ENCODE assay signal across 8 mouse cellular contexts in the genomic region with DNA sequence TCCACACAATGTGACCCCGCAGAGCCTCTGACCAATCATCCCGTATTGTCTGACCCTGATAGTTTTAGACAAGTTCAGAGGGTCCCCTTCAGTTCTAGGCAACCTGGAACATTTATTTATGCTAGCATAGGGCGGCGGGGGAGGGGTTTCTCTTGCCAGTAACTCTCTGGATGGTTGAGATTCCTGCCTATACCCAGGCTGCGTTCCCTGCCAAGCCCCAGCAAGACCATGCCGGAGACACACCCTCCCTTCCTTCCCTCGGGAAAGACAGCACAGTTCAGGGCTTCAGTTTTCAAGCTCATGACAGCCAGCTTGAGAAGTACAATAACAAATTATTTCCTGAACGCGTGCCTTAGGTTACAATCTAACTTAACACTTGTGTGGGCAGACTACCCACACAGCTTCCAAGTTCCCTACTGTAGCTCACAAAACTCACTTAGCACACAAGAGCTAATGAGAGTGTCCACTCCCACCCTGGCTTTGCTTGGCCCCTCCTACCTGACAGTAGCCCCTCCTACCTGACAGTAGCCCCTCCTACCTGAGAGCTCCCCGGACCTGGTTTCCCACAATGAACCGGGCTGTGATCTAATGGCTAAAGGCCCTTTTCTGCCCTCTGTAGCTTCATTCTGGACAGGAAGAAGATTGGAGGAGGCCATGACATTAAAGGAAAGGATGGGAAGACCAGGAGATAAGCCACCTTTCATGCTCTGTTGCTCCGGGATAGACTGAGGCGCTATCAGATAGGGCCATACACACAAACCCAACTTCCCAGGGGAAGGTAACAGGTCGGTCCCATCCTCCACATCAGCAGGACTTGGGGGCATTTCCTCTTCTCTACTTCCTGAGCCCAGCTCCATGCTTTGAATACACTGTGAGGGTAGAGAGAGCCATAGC. TPM values are rescaled to one million over a fixed set of nuclear protein-coding genes. Genes with fewer than 3 reads are reported as not detected.
DNase-seq lines count a peak whose midpoint lies in the region; ATAC-seq and TF ChIP-seq lines count a peak whose summit lies in the region.

No protein-coding gene starts in this region.

- H3K4me3 ChIP-seq in thymus, adult 2 months (ENCODE audit: control insufficient read depth, insufficient read depth, low read length) = peak overlapping the region; percentile 8
- no peak overlapping the region for H3K4me3 ChIP-seq in intestine, embryonic 14.5 days (ENCODE audit: low read depth, low read length)
- H3K4me3 ChIP-seq in liver, embryonic 14.5 days (ENCODE audit: insufficient read depth in 1 of 2, low read depth in 2 of 2, low read length in 2 of 2) = no peak overlapping the region

- no peaks in the 10 kb centered on the region for H3K9me3 ChIP-seq in intestine, embryonic 14.5 days (ENCODE audit: control insufficient read depth, low read length)
- no peaks in the 10 kb centered on the region for H3K9me3 ChIP-seq in liver, embryonic 14.5 days (ENCODE audit: control insufficient read depth, low read length)

- H3K27ac ChIP-seq in thymus, adult 2 months (ENCODE audit: control insufficient read depth, insufficient read depth, low read length) = peak overlapping the region; percentile 69
- H3K27ac ChIP-seq in intestine, embryonic 14.5 days (ENCODE audit: low read depth) = peak overlapping the region; percentile 62; the same call in 1 of the 2 replicates
- H3K27ac ChIP-seq in liver, embryonic 14.5 days = no peak overlapping the region

- ATAC-seq in intestine, embryonic 14.5 days (replicated peaks; ENCODE audit: low FRiP score, low TSS enrichment, low read depth) = no peak; the same call in 1 of the 2 replicates
- peak; percentile 38; the same call in 1 of the 2 replicates for ATAC-seq in liver, embryonic 14.5 days (ENCODE audit: insufficient read depth)
- ATAC-seq in activated CD4-positive, CD25-positive, alpha-beta regulatory T cell, adult 4 months = no peak

- TF ChIP-seq POLR2A in thymus, adult 2 months (IDR thresholded peaks at IDR 0.05; ENCODE audit: control insufficient read depth, extremely low read depth, insufficient read depth, low read length, poor library complexity) = no peak

- H3K27me3 ChIP-seq in thymus, adult 2 months (ENCODE audit: control insufficient read depth, insufficient read depth, low read length) = no peaks in the 10 kb centered on the region
- H3K27me3 ChIP-seq in intestine, embryonic 14.5 days (replicated peaks; ENCODE audit: control insufficient read depth, insufficient read depth, low read length) = no peaks in the 10 kb centered on the region
- no peaks in the 10 kb centered on the region for H3K27me3 ChIP-seq in liver, embryonic 14.5 days (ENCODE audit: control insufficient read depth, insufficient read depth, low read length)

- H3K9ac ChIP-seq in intestine, embryonic 14.5 days (ENCODE audit: low read length) = no peak overlapping the region
- no peak overlapping the region for H3K9ac ChIP-seq in liver, embryonic 14.5 days (replicated peaks)

- TF ChIP-seq CTCF in thymus, adult 2 months (IDR thresholded peaks at IDR 0.05; ENCODE audit: borderline replicate concordance, control insufficient read depth, extremely low read depth, insufficient read depth, low read length, poor library complexity) = no peak
- TF ChIP-seq CTCF in liver, embryonic 14.5 days (IDR thresholded peaks at IDR 0.05; ENCODE audit: low read depth) = no peak

- no peaks in the 10 kb centered on the region for H3K36me3 ChIP-seq in thymus, adult 2 months (ENCODE audit: control insufficient read depth, insufficient read depth, low read length)
- 0 out of 2 replicates have a peak, but pooled peaks cover 5% of the 10 kb centered on the region for H3K36me3 ChIP-seq in intestine, embryonic 14.5 days (ENCODE audit: control insufficient read depth, insufficient read depth, low read length)
- no peaks in the 10 kb centered on the region for H3K36me3 ChIP-seq in liver, embryonic 14.5 days (replicated peaks; ENCODE audit: control insufficient read depth, insufficient read depth, low read depth)

- 45% methylated on average over 14 of the region's 14 CpGs for WGBS in thymus, adult 2 months
- 40% methylated on average over 14 of the region's 14 CpGs for WGBS in intestine, embryonic 14.5 days
- WGBS in liver, embryonic 14.5 days (ENCODE audit: insufficient replicate concordance) = 24% methylated on average over 14 of the region's 14 CpGs

- DNase-seq in thymus, adult 2 months = peak; percentile 26
- no peak for DNase-seq in thymus, postnatal 10 days (ENCODE audit: low spot score in 2 of 2)
- DNase-seq in forelimb bud, embryonic 11.5 days (ENCODE audit: low read depth, low spot score) = peak; percentile 12
- no peak for DNase-seq in intestine, embryonic 14.5 days (ENCODE audit: low spot score)
- peak in 1 of 3 experiments; percentile 9 for DNase-seq in liver, embryonic 14.5 days (ENCODE audit: low read depth in 3 of 3, low spot score in 3 of 3)
- DNase-seq in retina, postnatal 1 day = peak; percentile 41
- no peak for DNase-seq in layer of hippocampus, postnatal 25 days (ENCODE audit: extremely low spot score in 1 of 2, low spot score in 1 of 2)

- TF ChIP-seq EP300 in liver, embryonic 14.5 days (IDR thresholded peaks at IDR 0.05; ENCODE audit: low read depth) = no peak

- H3K4me2 ChIP-seq in intestine, embryonic 14.5 days (ENCODE audit: low read length) = no peak overlapping the region
- H3K4me2 ChIP-seq in liver, embryonic 14.5 days (ENCODE audit: low read depth) = peak overlapping the region; percentile 47

- peaks cover 18% of the 10 kb centered on the region for H3K4me1 ChIP-seq in thymus, adult 2 months (replicated peaks; ENCODE audit: control insufficient read depth, insufficient read depth, low read length)
- H3K4me1 ChIP-seq in intestine, embryonic 14.5 days (replicated peaks; ENCODE audit: control insufficient read depth, insufficient read depth, low read length) = peaks cover 16% of the 10 kb centered on the region
- H3K4me1 ChIP-seq in liver, embryonic 14.5 days (replicated peaks; ENCODE audit: control insufficient read depth in 2 of 2, insufficient read depth in 2 of 2, low read length in 1 of 2) = peaks cover 0 to 11% of the 10 kb centered on the region in 2 experiments; a peak in 2 of 4 replicates

RNA-seq across cellular contexts. Expression of a gene that starts 46.6 kb away (rescaled TPM):
- 1.9 and 2.0 TPM in 2 replicates for polyA plus RNA-seq in thymus, adult 2 months (2012; rRNA removed)
- 3.0 and 3.3 TPM in 2 replicates for polyA plus RNA-seq in intestine, embryonic 14.5 days (2014; fragmentation: Nextera tagmentation; extraction: Ambion mirVana)
- polyA plus RNA-seq in liver, embryonic 14.5 days (2012; rRNA removed) = 0.42 and 0.44 TPM in 2 replicates
- 0.51 and 0.63 TPM in 2 replicates for polyA plus RNA-seq in liver, embryonic 14.5 days (2014; fragmentation: Nextera tagmentation; extraction: Ambion mirVana)
- polyA plus RNA-seq in activated CD4-positive, CD25-positive, alpha-beta regulatory T cell, adult 4 months (2017; shearing (Covaris generic)) = 1 to 10 TPM; 7.0 to 9.8 TPM
- 10 to 100 TPM; 45.2 to 47.4 TPM for total RNA-seq in layer of hippocampus, postnatal 25 days (2021)

Comparison
In these comparisons a context has a peak if more than half of its experiments do, and no peak if none do; other contexts are left out.
1. DNase-seq: peak in thymus, adult 2 months (single experiment), forelimb bud, embryonic 11.5 days (single experiment) and retina, postnatal 1 day (single experiment); none in thymus, postnatal 10 days (0 of 2), intestine, embryonic 14.5 days (single experiment) and layer of hippocampus, postnatal 25 days (0 of 2).